Mouse (Mus musculus) splenic B cell, adult 2 months (primary cell): ENCODE measurements around the gene Igsf3.

Source experiments
- DNase-seq: peaks from one replicate; pipeline ENCODE4 v3.0.0-alpha.2; 2011; ENCODE audit warnings: low read depth, low spot score
- H3K27me3 ChIP-seq: 2 replicates; pipeline ENCODE4 v1.6.1; 2012; ENCODE audit warnings: mild to moderate bottlenecking, low read length, moderate library complexity, mixed read lengths; ENCODE audit not compliant: control insufficient read depth, poor library complexity, insufficient read depth, severe bottlenecking
- H3K36me3 ChIP-seq: 2 replicates; pipeline ENCODE4 v1.6.1; 2012; ENCODE audit warnings: mild to moderate bottlenecking, low read length, moderate library complexity, mixed read lengths; ENCODE audit not compliant: control insufficient read depth, poor library complexity, insufficient read depth, severe bottlenecking

The Igsf3 gene

DNA sequence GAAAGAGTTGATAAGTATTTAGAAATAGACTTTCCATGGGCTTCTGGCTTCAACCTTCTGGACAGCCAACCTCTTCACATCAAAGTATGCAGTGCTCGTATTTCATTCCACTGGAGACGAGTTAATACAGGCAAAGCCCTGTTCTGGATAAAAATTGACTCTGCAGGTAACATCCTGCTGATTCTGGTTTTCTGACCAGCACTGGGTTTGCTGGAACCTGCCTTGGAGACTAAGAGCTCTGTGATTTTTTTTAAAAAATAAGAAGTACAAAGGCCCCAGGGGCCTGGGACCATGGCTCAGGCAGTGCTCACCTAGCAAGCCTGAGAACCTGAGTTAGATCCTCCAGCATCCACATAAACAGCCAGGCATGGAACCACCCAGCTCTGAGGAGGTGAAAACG lies 130.9 kb downstream of the Igsf3 start:
- H3K36me3 ChIP-seq = no peaks in the 10 kb centered on the region
- no peaks in the 10 kb centered on the region for H3K27me3 ChIP-seq
- DNase-seq = no peak

DNA sequence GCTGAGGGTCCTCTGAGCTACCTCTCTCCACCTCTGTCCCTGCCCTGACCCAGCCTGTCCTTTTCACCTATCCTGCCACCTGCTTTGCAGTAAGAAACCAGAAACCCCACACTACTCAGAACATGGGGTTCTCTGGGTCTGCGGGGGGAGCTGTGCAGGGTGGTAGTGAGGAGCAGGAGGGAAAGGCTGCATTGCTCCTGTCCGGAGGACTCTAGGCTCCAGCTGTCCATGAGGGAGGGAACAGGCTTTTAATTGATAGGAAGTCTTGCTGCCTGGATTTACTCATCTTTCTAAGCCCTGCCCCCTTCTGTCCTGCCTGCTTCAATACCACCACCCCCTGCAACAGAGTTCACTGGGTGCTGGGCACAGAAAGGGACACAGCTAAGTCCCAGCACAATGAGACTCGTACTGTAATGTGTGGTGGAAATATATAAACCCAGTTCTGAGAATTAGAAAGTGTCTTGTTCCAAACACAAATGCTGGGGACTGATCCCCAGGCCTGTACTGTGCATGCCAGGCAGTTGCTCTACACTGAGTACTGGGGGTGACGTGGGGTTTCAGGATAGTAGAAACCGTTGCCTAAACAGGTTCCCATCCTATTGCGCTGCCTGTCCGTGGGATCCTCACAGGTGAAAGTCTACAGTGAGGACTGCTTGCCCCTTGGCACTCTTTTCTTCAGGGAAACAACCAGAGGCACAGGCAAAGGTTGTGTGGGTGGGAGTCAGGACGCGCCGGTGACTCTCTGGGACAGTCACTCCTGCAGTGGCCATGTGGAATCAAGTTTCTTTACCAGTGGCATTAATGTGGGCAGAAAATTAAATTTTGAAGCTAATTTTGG lies 133.0 kb downstream of the Igsf3 start:
- H3K36me3 ChIP-seq = no peaks in the 10 kb centered on the region

DNA sequence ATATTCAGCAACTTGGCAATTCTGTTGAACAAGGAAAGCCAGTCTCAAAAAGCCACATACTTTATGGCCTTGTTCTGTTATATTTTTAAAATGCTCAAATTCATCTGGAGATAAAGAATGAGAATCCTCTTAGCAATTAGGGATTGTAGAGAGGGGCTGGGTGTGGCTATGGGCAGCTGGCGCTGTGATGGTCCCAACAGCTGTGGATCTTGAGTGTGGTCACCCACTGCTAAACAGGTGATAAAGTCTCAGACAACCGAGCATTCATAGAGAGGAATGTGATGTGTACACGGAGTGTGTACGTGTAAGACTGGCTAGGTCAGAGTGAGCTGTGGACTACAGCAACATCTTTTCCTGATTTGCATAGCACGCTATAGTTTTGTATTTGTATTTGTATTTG lies 133.7 kb downstream of the Igsf3 start:
- Histone ChIP-seq H3K27me3 (no peaks in the 10 kb centered on the region), H3K36me3 (no peaks in the 10 kb centered on the region)
- no peak for DNase-seq

More for the DNA sequence above, 133.0 kb downstream of the Igsf3 start:
- no peaks in the 10 kb centered on the region for H3K27me3 ChIP-seq
- no peak for DNase-seq
